Mouse (Mus musculus): ENCODE measurements around the gene Adam22. TPM values are rescaled to one million over a fixed set of nuclear protein-coding genes. Genes with fewer than 3 reads are reported as not detected.

Adam22 gene
- polyA plus RNA-seq, 1 experiment: 3.6 TPM

DNA sequence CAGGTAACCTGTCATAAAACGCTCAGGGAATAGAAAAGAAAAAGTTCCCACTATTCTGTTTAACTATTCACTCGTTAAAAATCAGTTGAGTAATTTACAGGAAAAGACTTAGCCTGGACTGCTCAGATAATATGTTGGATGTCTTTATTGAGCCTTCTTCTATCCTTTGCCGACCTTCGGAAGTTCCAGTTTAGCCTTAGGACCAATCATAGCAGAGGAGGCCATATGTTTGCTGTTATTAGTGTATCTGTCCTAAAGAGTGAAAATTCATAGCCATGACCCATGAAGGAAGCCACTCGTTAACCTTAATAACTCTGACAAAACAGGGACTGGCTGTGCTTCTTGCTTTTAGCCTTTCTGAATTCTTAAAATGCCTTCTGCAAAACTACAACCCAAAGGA lies 41.3 kb downstream of the Adam22 start:
- Histone ChIP-seq H3K4me1 (ENCODE audit: control insufficient read depth, insufficient read depth, low read length) (no peaks in the 10 kb centered on the region), H3K27me3 (ENCODE audit: control insufficient read depth, insufficient read depth, low read length) (no peaks in the 10 kb centered on the region)
- no peak for TF ChIP-seq CTCF (IDR thresholded peaks at IDR 0.05; ENCODE audit: control insufficient read depth, insufficient read depth, insufficient replicate concordance, low read depth, low read length)
- TF ChIP-seq POLR2A (IDR thresholded peaks at IDR 0.05; ENCODE audit: control insufficient read depth, low read depth, low read length): no peak

DNA sequence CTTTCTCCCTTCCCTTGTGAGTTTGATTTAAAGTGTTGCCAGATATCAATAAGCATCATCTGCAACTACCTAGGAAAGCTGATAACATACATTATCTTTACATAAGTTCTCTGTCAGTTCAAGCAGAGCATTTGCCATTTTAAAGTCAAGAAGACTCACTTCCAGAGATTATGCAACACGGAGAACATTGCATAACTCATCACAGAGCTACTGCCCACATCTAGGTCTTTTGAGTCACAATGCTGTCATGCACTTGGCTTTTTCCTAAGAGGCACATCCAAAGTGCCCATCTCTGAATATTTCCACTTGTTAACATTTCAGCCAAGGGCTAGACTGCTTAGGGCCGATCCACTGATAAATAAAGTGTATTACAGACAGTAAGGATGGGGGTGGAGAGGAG lies 55.6 kb downstream of the Adam22 start:
- H3K27ac ChIP-seq (ENCODE audit: control insufficient read depth, insufficient read depth, low read depth, low read length): no peak overlapping the region
- H3K27me3 ChIP-seq (ENCODE audit: control insufficient read depth, insufficient read depth, low read length): no peaks in the 10 kb centered on the region
- H3K4me3 ChIP-seq (ENCODE audit: control insufficient read depth, low read depth, low read length): no peak overlapping the region
- no peak for TF ChIP-seq CTCF (IDR thresholded peaks at IDR 0.05; ENCODE audit: control insufficient read depth, insufficient read depth, insufficient replicate concordance, low read depth, low read length)
- no peak for TF ChIP-seq POLR2A (IDR thresholded peaks at IDR 0.05; ENCODE audit: control insufficient read depth, low read depth, low read length)
- no peaks in the 10 kb centered on the region for H3K36me3 ChIP-seq (ENCODE audit: control insufficient read depth, insufficient read depth, low read length)
- no peaks in the 10 kb centered on the region for H3K4me1 ChIP-seq (ENCODE audit: control insufficient read depth, insufficient read depth, low read length)

More for the DNA sequence above, 41.3 kb downstream of the Adam22 start:
- H3K36me3 ChIP-seq (ENCODE audit: control insufficient read depth, insufficient read depth, low read length): no peaks in the 10 kb centered on the region
- no peak overlapping the region for H3K27ac ChIP-seq (ENCODE audit: control insufficient read depth, insufficient read depth, low read depth, low read length)
- H3K4me3 ChIP-seq (ENCODE audit: control insufficient read depth, low read depth, low read length): no peak overlapping the region

DNA sequence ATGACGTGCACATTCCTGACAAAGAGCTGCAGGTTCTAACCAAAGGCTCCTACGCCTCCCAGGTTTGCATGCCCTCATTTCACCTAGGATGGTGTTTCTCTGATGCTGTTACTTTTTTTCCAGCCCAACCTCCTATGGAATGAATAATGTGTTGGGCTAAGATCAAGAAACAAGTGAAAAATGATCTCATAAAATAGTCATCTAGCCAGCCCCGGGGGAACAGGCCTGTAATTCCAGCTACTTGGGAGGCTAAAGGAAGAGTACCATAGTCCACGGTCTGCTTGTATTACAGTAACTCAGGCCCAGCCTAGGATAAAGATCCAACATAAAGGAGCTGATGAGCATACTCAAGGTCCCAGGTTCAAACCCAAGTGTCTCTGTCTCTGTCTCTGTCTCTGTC lies 57.1 kb downstream of the Adam22 start:
- H3K27me3 ChIP-seq (ENCODE audit: control insufficient read depth, insufficient read depth, low read length): no peaks in the 10 kb centered on the region
- H3K4me1 ChIP-seq (ENCODE audit: control insufficient read depth, insufficient read depth, low read length): no peaks in the 10 kb centered on the region
- TF ChIP-seq POLR2A (IDR thresholded peaks at IDR 0.05; ENCODE audit: control insufficient read depth, low read depth, low read length): no peak
- TF ChIP-seq CTCF (IDR thresholded peaks at IDR 0.05; ENCODE audit: control insufficient read depth, insufficient read depth, insufficient replicate concordance, low read depth, low read length): no peak
- no peak overlapping the region for H3K4me3 ChIP-seq (ENCODE audit: control insufficient read depth, low read depth, low read length)
- no peak overlapping the region for H3K27ac ChIP-seq (ENCODE audit: control insufficient read depth, insufficient read depth, low read depth, low read length)
- H3K36me3 ChIP-seq (ENCODE audit: control insufficient read depth, insufficient read depth, low read length): no peaks in the 10 kb centered on the region

DNA sequence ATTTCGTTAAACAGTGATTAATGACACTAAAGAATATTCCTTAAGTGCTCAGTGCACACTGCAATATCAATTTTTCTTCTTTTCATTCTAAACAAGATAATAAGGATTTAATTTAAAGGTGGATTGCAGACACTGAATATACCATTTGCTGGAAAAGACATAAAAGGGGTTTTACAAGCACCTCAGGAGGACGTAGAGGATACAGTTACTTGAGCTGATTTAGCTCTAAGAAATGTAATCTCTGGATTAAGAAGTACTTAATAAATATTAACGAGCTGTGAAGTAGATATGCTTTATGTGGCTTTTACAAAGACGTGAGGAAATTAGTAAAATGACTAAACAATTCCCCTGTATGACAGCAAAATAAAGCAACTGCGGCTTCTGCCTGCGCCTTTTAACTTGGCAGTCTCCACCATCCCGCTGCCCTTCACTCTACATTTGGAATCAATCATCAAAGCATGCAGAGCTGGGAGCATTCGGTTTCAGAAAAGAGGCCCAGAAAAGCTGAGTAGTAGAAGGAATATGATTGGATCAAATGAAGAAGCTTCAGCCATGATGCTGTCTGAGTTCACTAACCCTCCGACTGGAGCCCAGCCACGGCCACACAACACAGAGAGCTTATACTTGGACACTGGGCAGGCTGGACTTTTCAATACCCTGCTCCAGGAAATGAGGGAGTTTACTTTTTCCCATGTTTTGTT lies 70.1 kb downstream of the Adam22 start:
- H3K27ac ChIP-seq (ENCODE audit: control insufficient read depth, insufficient read depth, low read depth, low read length): no peak overlapping the region
- no peak for TF ChIP-seq POLR2A (IDR thresholded peaks at IDR 0.05; ENCODE audit: control insufficient read depth, low read depth, low read length)
- no peak for TF ChIP-seq CTCF (IDR thresholded peaks at IDR 0.05; ENCODE audit: control insufficient read depth, insufficient read depth, insufficient replicate concordance, low read depth, low read length)

DNA sequence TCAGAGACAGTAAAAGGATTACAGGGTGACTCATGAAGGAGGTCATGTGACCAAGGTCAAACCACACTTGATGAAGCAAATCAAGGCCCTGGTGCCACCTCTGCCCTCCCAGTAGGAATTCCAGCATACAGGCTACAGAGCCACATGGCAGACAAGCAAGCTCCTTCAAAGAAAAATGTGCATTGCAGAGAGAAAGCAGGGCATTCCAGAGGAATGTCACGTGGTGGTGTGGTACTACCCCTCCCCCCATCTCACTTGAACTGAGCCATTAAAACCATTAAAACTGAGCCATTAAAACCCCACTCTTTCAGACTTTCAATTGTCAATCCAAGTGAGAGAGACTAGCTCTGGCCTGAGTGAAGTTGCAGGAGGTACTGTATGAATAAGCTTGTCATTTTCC lies 74.7 kb downstream of the Adam22 start:
- H3K36me3 ChIP-seq (ENCODE audit: control insufficient read depth, insufficient read depth, low read length): no peaks in the 10 kb centered on the region
- H3K27me3 ChIP-seq (ENCODE audit: control insufficient read depth, insufficient read depth, low read length): no peaks in the 10 kb centered on the region
- no peaks in the 10 kb centered on the region for H3K4me1 ChIP-seq (ENCODE audit: control insufficient read depth, insufficient read depth, low read length)
- H3K27ac ChIP-seq (ENCODE audit: control insufficient read depth, insufficient read depth, low read depth, low read length): no peak overlapping the region
- no peak overlapping the region for H3K4me3 ChIP-seq (ENCODE audit: control insufficient read depth, low read depth, low read length)
- TF ChIP-seq CTCF (IDR thresholded peaks at IDR 0.05; ENCODE audit: control insufficient read depth, insufficient read depth, insufficient replicate concordance, low read depth, low read length): no peak
- TF ChIP-seq POLR2A (IDR thresholded peaks at IDR 0.05; ENCODE audit: control insufficient read depth, low read depth, low read length): no peak

More for the DNA sequence above, 70.1 kb downstream of the Adam22 start:
- Histone ChIP-seq H3K4me1 (ENCODE audit: control insufficient read depth, insufficient read depth, low read length) (no peaks in the 10 kb centered on the region), H3K27me3 (ENCODE audit: control insufficient read depth, insufficient read depth, low read length) (no peaks in the 10 kb centered on the region), H3K36me3 (ENCODE audit: control insufficient read depth, insufficient read depth, low read length) (no peaks in the 10 kb centered on the region), H3K4me3 (ENCODE audit: control insufficient read depth, low read depth, low read length) (no peak overlapping the region)

DNA sequence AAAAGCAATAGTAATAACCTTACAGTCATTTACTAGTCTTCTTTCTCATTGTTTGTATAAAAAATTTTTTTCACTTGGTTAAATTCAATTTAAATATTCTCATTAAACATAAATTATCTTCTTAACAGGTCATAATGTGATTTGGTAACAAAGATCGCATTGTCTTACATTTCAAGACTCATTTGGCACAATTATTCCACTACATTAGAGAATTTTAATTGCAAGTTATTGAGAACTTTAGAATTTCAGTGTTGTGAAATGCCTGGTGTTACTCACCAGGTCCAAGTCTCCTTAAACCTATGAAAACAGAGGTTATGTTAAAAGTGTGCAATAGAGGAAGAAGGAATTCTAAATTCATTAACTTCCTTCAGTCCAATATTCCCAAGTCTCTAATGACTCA lies 76.5 kb downstream of the Adam22 start:
- H3K4me3 ChIP-seq (ENCODE audit: control insufficient read depth, low read depth, low read length): no peak overlapping the region
- no peaks in the 10 kb centered on the region for H3K36me3 ChIP-seq (ENCODE audit: control insufficient read depth, insufficient read depth, low read length)
- H3K27ac ChIP-seq (ENCODE audit: control insufficient read depth, insufficient read depth, low read depth, low read length): no peak overlapping the region
- no peaks in the 10 kb centered on the region for H3K4me1 ChIP-seq (ENCODE audit: control insufficient read depth, insufficient read depth, low read length)
- no peaks in the 10 kb centered on the region for H3K27me3 ChIP-seq (ENCODE audit: control insufficient read depth, insufficient read depth, low read length)
- TF ChIP-seq CTCF (IDR thresholded peaks at IDR 0.05; ENCODE audit: control insufficient read depth, insufficient read depth, insufficient replicate concordance, low read depth, low read length) (no peak), POLR2A (IDR thresholded peaks at IDR 0.05; ENCODE audit: control insufficient read depth, low read depth, low read length) (no peak)

DNA sequence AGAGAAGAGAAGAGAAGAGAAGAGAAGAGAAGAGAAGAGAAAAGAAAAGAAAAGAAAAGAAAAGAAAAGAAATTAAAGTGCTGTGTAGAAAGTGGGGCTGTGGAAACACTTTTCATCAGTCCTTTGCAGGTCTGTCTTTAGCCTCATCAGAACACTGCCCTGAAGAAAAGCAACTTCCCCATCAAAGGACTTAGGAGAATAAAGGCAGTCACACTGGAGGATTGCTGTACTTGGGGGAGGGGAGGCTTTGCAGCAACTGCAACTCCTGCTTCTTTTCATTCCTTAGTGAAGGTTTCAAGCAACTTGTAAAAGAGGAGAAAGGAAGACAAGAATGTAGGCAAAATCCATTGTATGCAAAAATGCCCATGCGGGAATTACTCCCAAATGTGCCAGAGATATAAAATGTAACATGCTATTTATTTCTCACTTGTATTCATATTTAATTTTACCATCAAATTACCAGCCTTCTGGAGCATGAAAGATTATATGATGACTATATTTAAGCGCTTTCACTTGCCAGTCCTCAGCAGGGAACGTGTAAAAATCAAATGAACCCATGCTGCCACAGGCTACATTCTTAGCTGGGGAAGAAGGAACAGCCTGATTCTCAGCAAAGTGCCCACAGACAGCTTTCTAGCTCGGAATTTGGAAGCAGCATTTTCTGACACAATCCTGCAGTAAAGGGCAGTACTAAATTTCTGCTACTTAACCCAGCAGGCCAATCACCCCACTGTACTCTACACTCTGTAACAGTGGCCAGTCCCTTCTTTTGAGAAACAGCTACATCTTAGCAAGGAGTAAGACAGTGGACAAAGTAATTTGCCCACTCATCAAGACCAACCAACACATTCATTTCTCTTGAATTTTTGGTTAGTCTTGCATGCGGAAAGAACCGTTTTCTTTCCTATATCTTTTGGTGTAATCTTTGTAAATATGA lies 78.0 kb downstream of the Adam22 start:
- TF ChIP-seq POLR2A (IDR thresholded peaks at IDR 0.05; ENCODE audit: control insufficient read depth, low read depth, low read length): no peak
- TF ChIP-seq CTCF (IDR thresholded peaks at IDR 0.05; ENCODE audit: control insufficient read depth, insufficient read depth, insufficient replicate concordance, low read depth, low read length): no peak
- Histone ChIP-seq H3K4me1 (ENCODE audit: control insufficient read depth, insufficient read depth, low read length) (no peaks in the 10 kb centered on the region), H3K36me3 (ENCODE audit: control insufficient read depth, insufficient read depth, low read length) (no peaks in the 10 kb centered on the region), H3K4me3 (ENCODE audit: control insufficient read depth, low read depth, low read length) (no peak overlapping the region), H3K27me3 (ENCODE audit: control insufficient read depth, insufficient read depth, low read length) (no peaks in the 10 kb centered on the region), H3K27ac (ENCODE audit: control insufficient read depth, insufficient read depth, low read depth, low read length) (no peak overlapping the region)

All from testis, adult 2 months (tissue).